Mouse (Mus musculus) adrenal gland, adult 2 months (tissue): ENCODE data around the gene Map4. TPM values are rescaled to one million over a fixed set of nuclear protein-coding genes. Genes with fewer than 3 reads are reported as not detected.
"Not testable (repeated sequence)": the region's sequence is repeated elsewhere in the genome, so short reads cannot be mapped to it uniquely, and the experiment has no call there.

Source experiments
- DNase-seq: peaks from one replicate; pipeline ENCODE4 v3.0.0; 2021
- polyA plus RNA-seq: library from polyadenylated mRNA; depleted of rRNA; stranded (reverse); fragments of >200 nt; gene quantifications from 2 replicates; pipeline ENCODE4 v1.2.3, GENCODE M21; 2012
- total RNA-seq, 2 experiments: library from RNA; stranded (reverse); gene quantifications; 2 replicates each; pipeline ENCODE4 v1.2.3; 2021

Gene Map4
- total and polyA plus RNA-seq, 3 experiments = 81.6 to 223 (median 82.5) TPM

GRCm38 (mm10) chr9:110068745-110069144 lies 137.5 kb downstream of the Map4 start:
- peak; percentile 83 for DNase-seq

DNA sequence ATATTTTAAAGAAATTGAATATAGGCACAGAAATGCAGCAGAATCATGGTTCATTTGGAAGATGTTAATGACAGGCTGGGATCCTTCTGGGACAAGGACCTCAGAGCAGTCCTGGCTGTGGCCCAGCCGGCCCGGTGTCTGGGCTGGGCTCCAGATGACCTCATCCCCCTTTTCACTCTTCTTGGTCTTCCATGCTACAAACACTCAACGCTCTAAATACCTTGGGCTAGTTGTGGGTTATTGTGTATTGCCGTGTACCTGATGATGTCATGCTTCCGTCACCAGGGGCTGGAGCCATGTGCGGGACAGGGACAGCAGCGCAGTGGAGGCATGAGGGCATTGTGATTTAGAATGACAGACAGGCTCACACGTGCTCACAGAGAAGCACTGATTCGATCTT lies 139.1 kb downstream of the Map4 start:
- peak; percentile 92 for DNase-seq

GRCm38 (mm10) chr9:110071011-110071410 lies 139.8 kb downstream of the Map4 start:
- no peak for DNase-seq

DNA sequence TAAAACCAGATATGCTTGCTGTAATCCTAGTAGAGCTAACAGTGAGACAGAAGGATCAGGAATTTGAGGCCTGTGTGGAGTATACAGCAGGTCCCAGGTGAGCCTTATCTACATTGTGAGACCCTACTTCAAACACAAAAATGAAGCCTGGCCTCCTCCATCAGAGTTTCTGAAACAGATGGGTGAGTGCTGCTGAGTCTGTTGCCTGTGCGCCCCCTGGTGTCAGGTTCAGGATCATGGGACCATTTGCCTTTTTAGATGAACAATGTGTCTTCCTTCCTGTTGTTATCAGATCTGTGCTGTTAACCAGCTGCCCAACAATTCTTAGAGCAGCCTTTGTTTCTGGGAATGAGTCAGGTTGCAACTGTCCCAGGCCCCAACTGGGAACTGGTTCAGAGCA lies 140.6 kb downstream of the Map4 start:
- peak; percentile 76 for DNase-seq

DNA sequence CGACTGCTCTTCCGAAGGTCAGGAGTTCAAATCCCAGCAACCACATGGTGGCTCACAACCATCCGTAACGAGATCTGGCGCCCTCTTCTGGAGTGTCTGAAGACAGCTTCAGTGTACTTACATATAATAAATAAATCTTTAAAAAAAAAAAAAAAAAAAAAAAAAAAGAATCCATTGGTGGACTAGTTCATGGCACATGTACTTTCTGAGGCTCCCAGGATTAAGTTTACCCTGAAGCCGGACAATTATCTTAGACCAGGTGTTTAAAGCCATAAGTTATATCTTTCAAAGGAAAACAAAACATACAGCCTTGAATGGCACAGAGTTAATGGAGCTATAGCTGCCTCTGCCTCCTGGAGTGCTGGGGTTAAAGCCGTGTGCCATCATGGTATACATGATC lies 145.2 kb downstream of the Map4 start:
- DNase-seq = not testable (repeated sequence)

DNA sequence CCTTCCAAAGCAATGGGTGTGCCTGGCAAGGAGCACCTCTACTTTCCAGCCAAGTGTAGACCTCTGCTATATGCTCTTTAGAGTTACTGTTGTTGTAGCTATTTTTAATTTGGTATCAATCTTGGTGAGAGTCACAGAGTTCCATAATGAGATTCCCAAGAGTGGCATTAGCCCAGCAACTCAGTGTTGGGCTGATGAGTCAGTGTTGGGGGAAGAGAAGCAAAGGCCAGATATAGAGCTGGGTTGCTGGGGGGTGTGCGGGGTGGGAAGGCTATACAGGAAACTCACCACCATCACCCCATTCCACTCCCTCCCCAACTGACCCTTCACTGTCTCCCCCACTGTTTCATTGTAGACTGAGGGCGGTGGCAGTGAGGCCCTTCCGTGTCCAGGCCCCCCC lies 149.8 kb downstream of the Map4 start:
- DNase-seq = no peak

DNA sequence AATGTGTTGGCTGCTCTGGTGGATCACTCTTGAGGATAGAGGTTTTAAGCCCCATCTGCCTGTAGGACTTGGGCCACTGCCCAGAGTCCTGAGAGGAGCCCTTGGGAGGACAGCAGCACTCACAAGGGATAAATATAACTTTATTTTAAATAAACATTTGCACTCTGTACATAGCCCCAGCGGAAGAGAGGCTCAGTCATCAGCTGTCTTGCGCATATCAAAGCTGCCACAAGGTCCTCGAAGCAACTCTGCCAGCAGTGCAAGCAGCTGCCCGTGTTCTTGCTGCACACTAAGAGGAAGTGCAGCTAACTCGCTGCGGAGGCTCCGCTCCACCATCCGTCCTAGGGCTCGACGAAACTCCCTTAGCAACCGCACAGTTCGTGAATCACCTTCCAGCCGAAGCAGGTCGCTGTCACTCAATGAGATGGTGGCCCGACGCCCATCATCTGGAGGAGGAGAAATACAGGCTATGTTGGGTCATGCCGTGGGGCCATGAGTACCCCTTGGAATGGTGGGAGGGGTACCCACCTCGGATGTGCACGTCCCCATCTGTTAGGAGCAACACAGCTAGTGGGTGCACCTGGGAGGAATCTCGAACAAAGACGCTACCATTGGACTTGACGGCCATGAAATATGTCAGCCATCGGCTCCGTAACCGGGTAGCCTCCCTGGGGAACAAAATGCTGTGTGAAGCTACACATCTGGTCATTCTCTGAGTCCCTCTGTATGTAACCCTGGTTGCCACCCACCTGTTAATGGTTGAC lies 153.1 kb downstream of the Map4 start:
- DNase-seq = no peak

- DNase-seq = no peak
These were observed 154.4 kb downstream of the Map4 start for GRCm38 (mm10) chr9:110085693-110086092.

GRCm38 (mm10) chr9:110093303-110093702 lies 162.0 kb downstream of the Map4 start:
- DNase-seq = no peak

- no peak for DNase-seq
These were observed 163.5 kb downstream of the Map4 start for GRCm38 (mm10) chr9:110094761-110095160.

DNA sequence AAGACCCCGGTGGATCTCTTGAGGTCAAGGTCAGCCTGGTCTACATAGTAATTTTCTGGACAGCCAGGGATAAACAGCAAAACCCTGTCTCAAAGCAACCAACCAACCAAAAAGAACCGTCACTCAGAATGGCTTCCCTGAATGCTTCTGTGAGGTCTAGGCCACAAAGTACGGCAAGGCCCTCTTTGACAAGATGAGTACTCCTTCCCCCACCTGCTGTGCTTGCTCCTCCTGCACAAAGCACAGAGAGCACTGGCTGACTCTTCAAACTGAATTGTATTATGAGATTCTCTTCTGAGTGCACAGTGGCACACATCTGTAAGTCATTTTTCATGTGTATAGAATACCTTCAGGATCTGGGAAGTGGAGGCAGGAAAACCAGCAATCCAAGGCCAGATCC lies 166.5 kb downstream of the Map4 start:
- no peak for DNase-seq

DNA sequence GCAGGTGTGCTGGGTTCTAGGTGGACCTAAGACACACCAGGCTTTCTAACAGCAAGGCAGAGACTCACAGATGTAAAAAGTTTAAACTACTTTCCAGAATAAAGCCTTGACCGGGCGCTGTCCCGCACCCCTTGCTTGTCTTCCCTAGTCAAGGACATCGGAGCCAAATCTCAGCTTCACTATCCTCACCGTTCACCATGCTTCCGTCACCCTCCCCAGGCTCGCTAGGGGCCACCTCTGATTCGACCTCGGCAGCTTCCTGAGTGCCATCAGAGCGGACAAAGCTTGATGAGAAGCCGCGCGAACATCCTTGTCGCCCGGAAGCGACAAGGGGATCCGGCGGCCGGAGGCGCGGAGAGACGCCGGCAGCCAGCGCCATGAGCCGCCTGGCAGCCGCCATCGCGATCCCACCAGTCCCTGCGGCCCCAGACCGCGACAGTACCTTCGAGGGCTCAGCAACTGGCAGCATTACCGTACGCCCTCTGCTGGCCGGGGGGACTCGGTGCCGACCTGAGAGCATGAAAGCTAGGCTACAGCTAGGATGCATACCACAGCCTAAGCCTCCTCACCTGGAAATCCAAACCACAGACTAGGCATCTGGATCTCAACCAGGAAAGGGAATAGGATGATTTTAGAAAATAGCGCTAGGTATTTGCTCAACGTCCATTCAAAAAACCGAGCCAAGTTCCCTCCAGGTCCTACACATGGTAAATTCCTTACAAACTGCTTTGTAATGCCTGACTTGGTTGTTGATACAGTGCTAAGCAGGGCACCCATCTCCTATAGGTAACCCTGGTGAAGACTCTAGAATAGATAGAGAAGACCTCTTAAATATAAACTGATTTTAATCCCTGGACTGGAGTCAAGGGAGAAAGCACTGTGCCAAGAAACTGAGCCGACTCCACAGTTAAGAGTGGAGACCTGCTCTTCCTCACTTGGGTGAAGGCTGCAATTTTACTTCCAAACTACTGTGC lies 169.7 kb downstream of the Map4 start:
- peak; percentile 94 for DNase-seq

- no peak for DNase-seq
These were observed 185.2 kb downstream of the Map4 start for GRCm38 (mm10) chr9:110116353-110116976.

DNA sequence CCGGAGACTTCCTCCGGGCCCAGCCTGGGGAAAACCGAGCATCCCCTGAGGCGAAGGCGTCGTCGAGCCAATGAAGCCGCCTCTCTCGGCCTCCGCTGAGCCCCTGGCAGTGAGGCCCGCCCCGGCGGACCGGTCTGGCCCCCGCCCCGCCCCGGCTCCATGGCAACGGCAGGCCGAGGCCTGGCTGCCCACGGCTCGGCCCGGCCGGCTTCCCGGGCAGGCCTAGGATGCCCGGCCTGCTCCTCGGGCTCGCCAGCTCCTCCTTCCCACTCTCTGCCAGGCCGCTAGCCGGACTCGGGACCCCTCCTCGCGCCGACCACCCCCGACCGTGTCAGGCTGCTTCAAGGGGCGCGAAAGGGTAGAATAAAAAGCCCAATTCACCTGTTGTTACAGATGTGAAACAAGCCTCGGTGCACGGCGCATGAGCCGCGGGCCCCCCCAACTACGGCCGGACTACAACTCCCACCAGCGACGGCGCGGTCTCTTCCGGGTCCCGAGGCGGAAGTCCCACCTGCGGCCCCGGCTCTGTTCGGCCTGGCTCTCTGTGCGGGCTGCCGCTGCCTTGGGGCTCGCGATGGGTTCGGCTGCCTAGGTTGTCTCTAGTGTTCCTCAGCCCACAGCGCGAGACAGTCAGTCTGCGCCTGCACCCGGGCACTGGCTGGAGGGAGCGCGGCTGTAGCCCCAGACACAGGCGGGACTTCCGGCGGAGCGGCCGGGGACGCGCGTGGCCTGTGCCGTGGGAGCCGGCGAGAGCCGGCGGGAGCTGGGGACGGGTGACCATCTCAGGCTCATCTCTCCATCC lies 185.9 kb downstream of the Map4 start, which contains the start of gene Smarcc1:
TSS of gene Smarcc1 (plus strand) at position 732 of the 802 bp plus-strand sequence.
- peak; percentile 95 for DNase-seq

DNA sequence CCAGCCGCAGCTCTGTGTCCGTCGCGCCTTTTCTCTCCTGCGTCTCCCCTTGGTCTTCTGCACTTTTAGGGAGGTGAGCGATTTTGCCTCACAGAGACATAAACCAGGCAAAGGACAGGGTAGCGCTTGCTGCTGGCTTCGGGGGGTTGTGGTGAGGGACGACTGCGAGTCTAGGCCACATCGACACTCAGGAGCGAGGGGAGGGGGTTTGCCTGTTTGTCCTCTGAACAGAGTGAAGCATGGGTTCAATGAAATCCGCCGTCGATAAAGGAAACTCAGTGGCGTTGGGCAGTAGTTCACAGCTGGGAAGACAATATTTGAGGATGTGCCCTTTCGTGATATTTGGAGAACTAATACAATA lies 186.5 kb downstream of the Map4 start, which contains the start of gene Dhx30:
TSS of gene Dhx30 (minus strand) at position 52 of the 361 bp plus-strand sequence.
- no peak for DNase-seq

DNA sequence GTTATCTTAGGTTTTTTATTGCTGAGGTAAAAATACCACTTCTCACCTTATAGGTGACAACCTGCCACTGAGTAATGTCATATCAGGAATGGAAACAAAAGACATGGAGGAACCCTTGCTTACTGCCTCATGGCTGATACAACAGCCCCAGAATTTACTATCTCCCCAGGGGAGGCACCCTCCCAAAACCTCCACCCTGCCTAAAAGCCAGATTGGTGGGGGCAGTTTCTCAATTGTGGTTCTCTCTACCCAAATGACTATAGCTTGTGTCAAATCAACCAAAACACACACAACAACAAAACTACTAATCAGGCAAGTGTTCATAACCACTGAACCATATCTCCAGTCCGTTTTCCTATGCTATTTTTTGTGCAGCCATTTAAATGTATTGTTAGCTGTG lies 187.0 kb downstream of the Map4 start:
- no peak for DNase-seq

DNA sequence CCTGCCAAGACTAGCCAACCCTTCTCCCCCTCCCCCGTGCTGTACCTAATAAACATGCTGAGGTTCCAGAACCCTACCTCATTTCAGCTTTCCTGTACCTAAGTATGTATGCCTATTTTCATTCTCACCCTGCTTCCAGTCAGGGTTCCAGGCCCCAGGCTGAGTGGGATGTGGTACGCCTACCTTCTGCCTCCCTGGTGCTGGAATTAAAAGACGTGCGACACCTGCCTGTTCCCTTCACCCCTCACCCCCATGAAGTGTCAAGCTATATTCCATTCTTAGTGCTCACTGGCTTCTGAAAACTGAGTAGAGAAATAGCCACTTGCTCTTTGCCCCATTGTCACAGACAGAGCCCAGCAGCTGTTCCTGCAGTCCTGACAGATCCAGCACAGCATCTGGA lies 190.2 kb downstream of the Map4 start:
- no peak for DNase-seq

GRCm38 (mm10) chr9:110123322-110123721 lies 192.1 kb downstream of the Map4 start:
- DNase-seq = no peak

GRCm38 (mm10) chr9:110124008-110124540 lies 192.8 kb downstream of the Map4 start:
- not testable (repeated sequence) for DNase-seq

- DNase-seq = no peak
These were observed 199.8 kb downstream of the Map4 start for GRCm38 (mm10) chr9:110130896-110131524.
